In genomic region chr15:99772277-99772880, GRCm38 (mm10) we compare ENCODE assay signal across 8 mouse cellular contexts. TPM values are rescaled to one million over a fixed set of nuclear protein-coding genes. Genes with fewer than 3 reads are reported as not detected.
DNase-seq lines count a peak whose midpoint lies in the region; ATAC-seq lines count a peak whose summit lies in the region.

No protein-coding gene starts in this region.

- H3K9me3 ChIP-seq in hindbrain, embryonic 14.5 days (ENCODE audit: control insufficient read depth, low read length): no peaks in the 10 kb centered on the region

- H3K36me3 ChIP-seq in hindbrain, embryonic 14.5 days (replicated peaks; ENCODE audit: control insufficient read depth, insufficient read depth): no peaks in the 10 kb centered on the region

- WGBS in hindbrain, embryonic 14.5 days: under 1% methylated on average over 38 of the region's 41 CpGs

- H3K4me2 ChIP-seq in hindbrain, embryonic 14.5 days (replicated peaks): peak overlapping the region; percentile 52

- peak overlapping the region; percentile 71 for H3K4me3 ChIP-seq in hindbrain, embryonic 14.5 days (replicated peaks; ENCODE audit: low read length)

- no peaks in the 10 kb centered on the region for H3K27me3 ChIP-seq in hindbrain, embryonic 14.5 days (ENCODE audit: control insufficient read depth, insufficient read depth, low read length)

- peak overlapping the region; percentile 91 for H3K27ac ChIP-seq in hindbrain, embryonic 14.5 days

- H3K9ac ChIP-seq in hindbrain, embryonic 14.5 days: peak overlapping the region; percentile 86

- peaks cover 15% of the 10 kb centered on the region for H3K4me1 ChIP-seq in hindbrain, embryonic 14.5 days (replicated peaks; ENCODE audit: control insufficient read depth, insufficient read depth, low read length)

- DNase-seq in T-cell, adult 2 months (ENCODE audit: low spot score): peak; percentile 82
- DNase-seq in cerebellum, postnatal 36 days: peak; percentile 77 to 82
- DNase-seq in frontal cortex, postnatal 25 days (ENCODE audit: low spot score in 2 of 2): peak; percentile 63 to 73
- DNase-seq in hindbrain, embryonic 14.5 days (ENCODE audit: low spot score): peak; percentile 72
- peak; percentile 85 for DNase-seq in layer of hippocampus, postnatal 36 days
- DNase-seq in lung, postnatal 25 days (ENCODE audit: low spot score): peak; percentile 93
- DNase-seq in retina, adult 2 months (ENCODE audit: low read depth, low spot score): peak; percentile 52
- peak; percentile 90 for DNase-seq in thymus, postnatal 25 days

- ATAC-seq in hindbrain, embryonic 14.5 days (ENCODE audit: low FRiP score): peak; percentile 90

RNA-seq across cellular contexts. Expression of gene Cers5, which starts 0.3 kb away (rescaled TPM):
- polyA plus RNA-seq in hindbrain, embryonic 14.5 days (2014; fragmentation: Nextera tagmentation; extraction: Ambion mirVana): 78.5 and 89.3 TPM in 2 replicates
- total RNA-seq in layer of hippocampus, postnatal 36 days (2021): 10 to 100 TPM; 29.6 to 30.2 TPM

RNA-seq across cellular contexts. Expression of gene Cox14, which starts 47.0 kb away (rescaled TPM):
- 182 and 202 TPM in 2 replicates for polyA plus RNA-seq in hindbrain, embryonic 14.5 days (2014; fragmentation: Nextera tagmentation; extraction: Ambion mirVana)
- total RNA-seq in layer of hippocampus, postnatal 36 days (2021): 100 to 1,000 TPM; 122 to 134 TPM

RNA-seq across cellular contexts. Expression of gene Gpd1, which starts 55.1 kb away (rescaled TPM):
- 2.0 and 2.2 TPM in 2 replicates for polyA plus RNA-seq in hindbrain, embryonic 14.5 days (2014; fragmentation: Nextera tagmentation; extraction: Ambion mirVana)
- 100 to 1,000 TPM; 135 to 146 TPM for total RNA-seq in layer of hippocampus, postnatal 36 days (2021)

Comparison
In these comparisons a context has a peak if more than half of its experiments do, and no peak if none do; other contexts are left out.
1. Peak in every context shown above with its lines: DNase-seq, ATAC-seq, H3K4me3 ChIP-seq and H3K27ac ChIP-seq.